Mouse (Mus musculus): ENCODE results near the gene Mrln. TPM values are rescaled to one million over a fixed set of nuclear protein-coding genes. Genes with fewer than 3 reads are reported as not detected.

The Mrln gene
- total RNA-seq, 1 experiment from 2014 or later: not detected

DNA sequence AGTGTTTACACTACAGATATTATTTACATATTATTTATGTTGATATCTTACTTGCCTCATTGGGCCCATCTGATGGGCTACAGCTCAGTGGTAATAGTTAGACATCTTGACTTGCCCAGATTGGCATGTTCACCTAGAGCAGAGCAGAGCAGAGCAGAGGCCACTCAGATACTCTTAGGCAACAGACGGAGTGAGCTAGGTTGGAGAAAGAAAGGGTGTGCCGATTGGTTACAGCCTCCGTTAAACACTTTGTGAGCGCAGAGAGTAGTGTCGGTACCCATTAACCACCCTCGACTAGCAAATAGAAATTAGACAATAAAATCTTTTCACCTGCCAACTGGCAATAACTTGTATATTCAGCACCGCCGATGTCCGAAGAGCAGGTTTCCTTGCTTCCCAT, 41.6 kb downstream of the Mrln start:
- no peak for ATAC-seq (replicated peaks; ENCODE audit: low read depth, poor library complexity, severe bottlenecking)

DNA sequence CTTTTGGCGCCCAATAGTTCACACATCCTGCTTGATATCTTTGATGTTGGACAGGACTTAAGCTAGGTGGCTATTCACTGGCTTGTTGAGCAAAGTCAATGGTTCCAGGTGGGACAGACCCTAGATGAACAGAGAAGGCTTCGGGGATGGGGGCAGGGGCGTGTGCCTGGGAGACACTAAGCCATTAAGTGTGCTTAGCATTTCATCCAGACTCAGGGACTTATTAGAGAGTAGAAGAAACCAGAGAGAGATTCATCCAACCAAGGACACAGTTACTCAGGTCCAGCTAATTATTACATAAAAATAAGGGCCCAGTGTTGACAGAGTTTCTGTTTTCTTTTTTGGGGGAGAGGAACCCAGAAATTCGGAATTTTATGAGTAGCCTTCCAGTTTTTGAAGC, 45.9 kb downstream of the Mrln start:
- ATAC-seq (replicated peaks; ENCODE audit: low read depth, poor library complexity, severe bottlenecking): no peak

DNA sequence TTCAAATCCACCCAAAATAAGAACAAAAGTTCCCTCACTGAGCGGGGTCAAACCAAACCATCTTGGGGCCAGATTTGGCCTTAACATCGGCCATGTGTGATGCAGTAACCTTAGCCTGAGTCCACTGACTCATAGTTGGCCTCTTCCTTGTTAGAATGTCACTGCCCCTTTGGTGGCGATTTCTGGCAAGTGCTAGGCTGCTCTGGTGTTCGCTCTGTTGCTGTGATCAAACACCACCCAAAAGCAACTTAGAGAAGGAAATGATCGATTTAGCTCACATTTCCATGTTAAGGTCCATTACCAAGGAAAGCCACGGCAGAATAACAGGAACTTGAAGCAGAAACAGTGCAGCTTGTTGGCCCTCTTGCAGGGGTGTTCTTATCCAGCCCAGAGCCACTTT, 46.3 kb downstream of the Mrln start:
- ATAC-seq (replicated peaks; ENCODE audit: low read depth, poor library complexity, severe bottlenecking): no peak

DNA sequence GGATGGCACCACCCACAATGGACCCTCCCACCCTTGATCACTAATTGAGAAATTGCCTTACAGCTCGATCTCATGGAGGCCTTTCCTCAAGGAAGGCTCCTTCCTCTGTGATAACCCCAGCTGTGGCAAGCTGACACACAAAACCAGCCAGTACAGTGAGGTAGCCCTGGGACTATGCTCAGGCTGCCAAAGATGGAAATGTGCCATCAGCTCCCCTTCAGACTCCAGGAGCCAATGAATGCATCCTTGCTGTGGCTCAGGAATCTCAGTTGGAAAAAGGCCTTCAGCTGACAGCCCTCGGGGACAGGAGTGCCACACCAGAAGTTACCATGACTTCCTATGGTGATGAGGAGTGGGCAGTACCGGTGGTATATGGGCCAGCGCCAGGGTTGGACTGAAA, 50.2 kb downstream of the Mrln start:
- ATAC-seq (replicated peaks; ENCODE audit: low read depth, poor library complexity, severe bottlenecking): no peak

DNA sequence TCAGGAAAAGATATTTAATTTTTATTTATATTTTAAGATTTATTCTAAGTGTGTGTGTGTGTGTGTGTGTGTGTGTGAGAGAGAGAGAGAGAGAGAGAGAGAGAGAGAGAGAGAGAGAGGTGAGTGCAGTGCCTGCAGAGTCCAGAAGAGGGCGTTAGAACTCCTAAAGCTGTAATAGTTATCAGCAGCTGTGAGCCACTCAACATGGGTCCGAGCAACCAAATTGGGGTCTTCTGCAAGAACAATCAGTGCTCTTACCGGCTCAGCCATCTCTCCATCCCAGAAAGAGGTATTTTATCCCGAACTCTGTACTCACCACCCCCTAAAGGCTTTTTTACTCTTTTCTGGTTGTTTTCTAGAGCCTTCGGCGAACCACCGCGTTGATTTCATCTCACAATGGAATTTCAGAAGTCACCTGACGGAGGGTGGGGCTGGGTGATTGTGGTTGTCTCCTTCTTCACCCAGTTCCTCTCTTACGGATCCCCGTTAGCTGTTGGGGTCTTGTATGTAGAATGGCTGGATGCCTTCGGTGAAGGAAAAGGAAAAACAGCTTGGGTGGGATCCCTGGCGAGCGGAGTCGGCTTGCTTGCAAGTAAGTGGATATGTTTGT, 51.2 kb downstream of the Mrln start:
- no peak for ATAC-seq (replicated peaks; ENCODE audit: low read depth, poor library complexity, severe bottlenecking)

DNA sequence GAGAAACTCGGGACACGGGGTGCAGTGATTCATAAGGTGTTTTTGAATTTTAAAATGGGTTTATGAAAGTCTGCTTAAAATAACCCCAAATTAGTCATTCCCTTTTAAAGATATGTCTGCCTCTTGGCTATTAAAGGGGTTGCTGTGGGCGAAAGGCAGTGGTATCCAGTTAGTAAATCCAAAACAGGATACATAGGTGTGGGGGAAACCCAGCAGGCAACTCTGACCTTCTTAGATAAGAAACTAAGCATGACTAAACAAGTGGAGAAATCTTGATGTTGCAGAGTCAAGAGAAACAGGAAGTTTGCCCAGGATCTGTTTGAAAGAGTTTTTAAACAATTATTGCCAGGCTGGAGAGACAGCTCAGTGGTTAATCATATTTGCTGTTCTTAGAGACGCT, 52.6 kb downstream of the Mrln start:
- peak; percentile 88 for ATAC-seq (replicated peaks; ENCODE audit: low read depth, poor library complexity, severe bottlenecking)

DNA sequence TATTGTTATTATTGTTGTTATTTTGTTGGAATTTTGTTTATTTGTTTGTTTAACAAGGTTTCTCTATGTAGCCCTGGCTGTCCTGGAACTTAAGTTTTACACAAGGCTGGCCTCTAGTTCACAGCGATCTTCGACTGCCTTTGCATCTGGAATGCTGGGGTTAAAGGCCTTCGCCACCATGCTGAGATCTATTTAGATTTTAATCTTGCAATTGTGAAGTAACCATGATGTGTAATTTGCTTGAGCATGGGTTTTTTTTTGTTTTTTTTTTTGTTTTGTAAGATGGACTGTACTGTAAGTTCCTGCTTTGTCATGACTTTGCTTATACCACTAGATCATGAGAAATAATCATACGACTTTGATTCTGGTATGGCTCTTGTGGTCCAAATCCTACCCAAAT, 56.4 kb downstream of the Mrln start:
- ATAC-seq (replicated peaks; ENCODE audit: low read depth, poor library complexity, severe bottlenecking): no peak

DNA sequence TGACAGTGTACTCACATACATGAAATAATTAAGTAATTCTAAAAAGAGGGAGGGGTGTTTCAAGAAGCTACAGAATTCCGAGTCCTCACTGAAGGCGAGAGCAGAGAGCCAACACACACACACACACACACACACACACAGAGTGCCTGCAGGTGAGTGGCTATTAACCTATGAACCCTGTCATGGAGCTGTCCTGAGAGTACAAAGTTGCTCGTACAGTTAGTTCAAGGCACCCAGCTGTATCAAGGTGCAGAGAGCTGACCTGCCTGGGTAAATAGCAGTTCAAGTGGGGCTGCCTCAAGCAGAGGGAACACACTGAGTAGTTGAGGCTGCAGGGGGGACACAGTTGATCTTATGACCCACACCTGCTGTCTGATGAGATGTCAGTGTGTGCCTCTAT, 57.6 kb downstream of the Mrln start:
- no peak for ATAC-seq (replicated peaks; ENCODE audit: low read depth, poor library complexity, severe bottlenecking)

DNA sequence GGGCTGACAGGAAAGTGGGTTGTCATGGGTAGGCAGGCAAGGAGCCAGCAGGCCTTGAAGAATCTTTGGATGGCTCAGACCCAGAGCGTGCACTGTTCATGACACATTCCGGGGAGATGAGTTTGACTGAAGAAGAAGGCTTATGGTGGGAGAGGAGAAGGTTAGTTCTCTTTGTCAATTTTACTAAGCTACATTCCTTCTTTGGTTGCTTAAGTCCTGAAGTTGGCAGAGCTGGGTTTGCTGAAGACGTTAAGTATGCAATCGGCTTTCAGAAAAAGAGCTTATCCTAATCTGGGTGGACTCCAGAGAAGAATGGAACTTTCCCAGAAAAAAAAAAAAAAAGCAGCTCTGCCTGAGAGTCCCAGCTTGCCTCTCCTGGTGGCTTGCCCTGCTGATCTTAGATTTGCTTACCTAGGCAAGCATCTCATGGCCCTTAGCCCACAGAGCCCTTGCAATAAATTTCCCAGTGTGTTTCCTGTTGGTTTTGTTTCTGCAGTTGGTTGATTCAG, 59.3 kb downstream of the Mrln start:
- ATAC-seq (replicated peaks; ENCODE audit: low read depth, poor library complexity, severe bottlenecking): peak; percentile 40; the same call in 1 of the 2 replicates

DNA sequence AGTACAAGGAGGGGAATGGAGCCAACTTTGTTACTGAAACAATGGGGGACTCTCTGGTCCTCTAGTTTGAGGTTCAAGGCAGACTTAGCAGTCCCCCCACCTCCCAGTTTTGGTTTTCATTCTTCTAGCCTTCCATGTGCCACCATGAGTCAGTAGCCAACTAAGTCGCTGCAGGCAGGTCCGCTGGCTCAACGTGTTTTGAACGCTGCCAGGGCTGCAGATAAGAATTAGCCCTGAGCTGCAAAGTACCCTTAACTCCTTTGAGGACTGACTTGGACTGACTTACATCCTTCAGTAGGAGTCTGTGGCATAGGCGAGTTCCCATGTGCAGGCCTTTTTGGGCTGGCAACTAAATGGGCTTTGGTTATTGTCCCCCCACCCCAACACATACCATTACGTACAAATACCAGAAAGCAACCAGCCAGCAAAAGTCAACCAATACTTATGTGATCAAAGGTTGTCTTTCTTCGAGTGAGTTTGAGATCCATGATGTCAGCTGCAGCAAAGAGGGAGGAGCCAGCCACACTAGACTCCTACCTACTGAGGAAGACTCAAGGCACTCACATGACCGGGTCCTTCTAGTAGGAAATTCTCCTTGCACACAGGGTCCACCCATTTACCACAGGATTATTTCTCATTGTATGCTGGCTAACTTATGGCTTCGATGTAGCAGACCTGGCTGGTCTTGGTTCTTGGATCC, 60.0 kb downstream of the Mrln start:
- no peak for ATAC-seq (replicated peaks; ENCODE audit: low read depth, poor library complexity, severe bottlenecking)

DNA sequence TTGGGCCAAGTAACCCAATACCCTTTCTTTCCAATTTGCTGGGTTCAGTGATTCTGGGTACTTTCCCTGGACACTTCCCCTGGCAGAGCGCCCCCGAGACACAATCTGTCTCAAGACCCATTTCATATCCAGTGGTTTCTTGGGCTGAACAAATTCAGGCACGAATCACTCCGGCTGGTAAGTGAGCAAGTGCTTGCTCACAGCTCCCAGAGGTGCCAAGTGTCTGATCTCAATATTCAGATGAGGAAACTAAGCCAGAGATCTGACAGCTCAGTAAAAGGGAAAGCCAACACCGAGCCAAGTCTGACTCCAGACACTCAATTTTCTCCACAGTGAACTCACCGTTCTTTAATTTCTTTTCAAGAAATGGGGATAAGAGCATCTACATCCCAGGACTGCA, 62.0 kb downstream of the Mrln start:
- ATAC-seq (replicated peaks; ENCODE audit: low read depth, poor library complexity, severe bottlenecking): no peak

DNA sequence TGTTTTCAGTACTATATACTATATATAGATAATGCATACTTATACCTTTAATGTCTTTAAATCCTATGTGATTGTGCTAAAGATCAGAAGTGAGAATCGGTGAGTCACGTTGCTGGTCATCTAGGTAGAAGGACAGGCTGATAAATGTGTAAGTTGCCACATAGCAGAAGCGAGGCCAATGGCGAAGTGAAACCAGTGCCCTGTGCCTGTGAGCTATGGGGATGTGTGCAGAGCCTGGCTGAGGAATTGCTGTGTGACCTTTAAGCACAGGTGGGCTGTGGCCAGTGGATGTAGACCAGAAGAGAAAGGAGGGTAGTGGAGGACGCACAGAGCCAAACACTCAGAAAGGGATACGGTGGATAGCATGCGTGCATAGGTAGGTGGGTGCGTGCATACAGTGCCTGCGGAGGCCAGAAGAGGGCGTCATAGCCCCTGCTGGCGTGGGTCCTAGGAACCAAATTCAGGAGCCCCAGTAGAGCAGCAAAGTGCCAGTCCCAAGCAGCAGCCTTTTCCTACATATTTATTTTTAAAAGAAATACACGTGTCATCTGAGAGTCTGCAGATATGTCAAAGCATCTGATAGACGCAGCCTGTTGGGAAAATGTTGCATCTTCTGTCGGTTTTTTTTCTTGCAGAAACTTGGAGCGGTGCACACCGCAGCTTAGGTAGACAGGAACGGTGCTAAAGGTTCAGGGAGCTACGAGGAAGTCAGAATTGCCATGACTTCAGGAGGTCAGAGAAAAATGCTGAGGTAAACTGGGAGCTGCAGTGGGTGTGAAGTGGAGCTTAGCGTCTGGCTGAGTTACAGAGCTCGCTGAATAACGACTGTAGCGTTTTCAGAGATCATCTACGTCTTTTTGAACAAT, 64.3 kb downstream of the Mrln start:
- ATAC-seq (replicated peaks; ENCODE audit: low read depth, poor library complexity, severe bottlenecking): no peak

Other genes with a start within 250 kb of the Mrln start
- 24.3 and 29.0 TPM in 2 replicates for gene Ccdc6, start 107.5 kb upstream of the Mrln start, total RNA-seq (2017)
- 0.91 and 3.1 TPM in 2 replicates for gene Slc16a9, start 40.4 kb downstream of the Mrln start, total RNA-seq (2017)
- not detected in 2 replicates for gene Fam13c, start 235.8 kb downstream of the Mrln start, total RNA-seq (2017)